Mouse (Mus musculus) lung, embryonic 14.5 days (tissue): ENCODE data around the gene Syn3. TPM values are rescaled to one million over a fixed set of nuclear protein-coding genes. Genes with fewer than 3 reads are reported as not detected.

Source experiments
- ATAC-seq: fragments of 200-750 bp; cut with Nextera tagmentation; 2 replicates; pipeline ENCODE4 v1.8.0; 2017; ENCODE audit warnings: mild to moderate bottlenecking, moderate TSS enrichment, moderate library complexity; ENCODE audit not compliant: insufficient read depth
- DNase-seq: peaks from one replicate; pipeline ENCODE4 v3.0.0-alpha.2; 2015
- H3K27ac ChIP-seq: fragments of 300-500 bp; sonication (generic); 2 replicates; pipeline ENCODE4 v1.5.1; 2014; ENCODE audit warnings: low read depth, mild to moderate bottlenecking, moderate library complexity
- H3K27me3 ChIP-seq: fragments of 300-500 bp; sonication (generic); 2 replicates; pipeline ENCODE4 v1.6.1; 2014; ENCODE audit warnings: low read length, control low read depth; ENCODE audit not compliant: insufficient read depth
- H3K36me3 ChIP-seq: fragments of 300-500 bp; sonication (generic); 2 replicates; pipeline ENCODE4 v1.6.1; 2014; ENCODE audit warnings: control low read depth; ENCODE audit not compliant: insufficient read depth
- H3K4me1 ChIP-seq: fragments of 300-500 bp; sonication (generic); 2 replicates; pipeline ENCODE4 v1.6.1; 2014; ENCODE audit warnings: antibody characterized with exemption, control low read depth; ENCODE audit not compliant: insufficient read depth
- H3K4me2 ChIP-seq: fragments of 300-500 bp; sonication (generic); 2 replicates; pipeline ENCODE4 v1.6.1; 2014; ENCODE audit warnings: mild to moderate bottlenecking
- H3K4me3 ChIP-seq: fragments of 300-500 bp; sonication (generic); 2 replicates; pipeline ENCODE4 v1.5.1; 2014; ENCODE audit warnings: low read depth, low read length
- H3K9ac ChIP-seq: fragments of 300-500 bp; sonication (generic); 2 replicates; pipeline ENCODE4 v1.6.1; 2014
- H3K9me3 ChIP-seq: fragments of 300-500 bp; sonication (generic); 2 replicates; pipeline ENCODE4 v1.6.1; 2016; ENCODE audit warnings: low read depth, low read length, control low read depth
- CTCF ChIP-seq: IDR thresholded peaks from 2 replicates; pipeline ENCODE4 v1.5.1; 2016; ENCODE audit warnings: antibody characterized with exemption, low read depth
- WGBS: fragments of 180-500 bp; shearing (Covaris S2); extraction: QIAGEN DNeasy Blood & Tissue Kit; methylation state at CpG from one replicate; pipeline ENCODE4 v1.1.7; 2014; 5-methylcytosine and 5-hydroxymethylcytosine counted together
- polyA plus RNA-seq: library from polyadenylated mRNA; unstranded; fragments of >200 nt; fragmentation: Nextera tagmentation; extraction: Ambion mirVana; gene quantifications from 2 replicates; pipeline ENCODE4 v1.2.1, GENCODE M21; 2014

Gene Syn3
- polyA plus RNA-seq, 1 experiment from 2014 or later: 2.4 TPM

- Histone ChIP-seq H3K4me2 (no peak overlapping the region), H3K4me1 (no peaks in the 10 kb centered on the region), H3K27me3 (no peaks in the 10 kb centered on the region), H3K9ac (no peak overlapping the region), H3K9me3 (no peaks in the 10 kb centered on the region), H3K27ac (no peak overlapping the region), H3K36me3 (no peaks in the 10 kb centered on the region), H3K4me3 (no peak overlapping the region)
- peak; percentile 65 for DNase-seq
- WGBS: 38% methylated on average over 4 of the region's 4 CpGs
- peak; percentile 56; the same call in 1 of the 2 replicates for ATAC-seq
- no peak for TF ChIP-seq CTCF
Observed at GRCm38 (mm10) chr10:86212062-86212461, 286.6 kb downstream of the Syn3 start.

GRCm38 (mm10) chr10:86203915-86204314, 294.8 kb downstream of the Syn3 start:
- DNase-seq: no peak
- no peaks in the 10 kb centered on the region for H3K27me3 ChIP-seq
- no peak for TF ChIP-seq CTCF

GRCm38 (mm10) chr10:86203175-86203574, 295.5 kb downstream of the Syn3 start:
- Histone ChIP-seq H3K4me3 (no peak overlapping the region), H3K27me3 (no peaks in the 10 kb centered on the region), H3K4me1 (no peaks in the 10 kb centered on the region), H3K36me3 (no peaks in the 10 kb centered on the region), H3K9ac (no peak overlapping the region), H3K27ac (no peak overlapping the region), H3K9me3 (no peaks in the 10 kb centered on the region), H3K4me2 (no peak overlapping the region)
- TF ChIP-seq CTCF: no peak
- WGBS: 83% methylated on average over 6 of the region's 6 CpGs
- DNase-seq: no peak
- ATAC-seq: no peak

More at GRCm38 (mm10) chr10:86203915-86204314, 294.8 kb downstream of the Syn3 start:
- H3K27ac ChIP-seq: no peak overlapping the region
- H3K4me2 ChIP-seq: no peak overlapping the region
- H3K9ac ChIP-seq: no peak overlapping the region
- no peak for ATAC-seq
- no peaks in the 10 kb centered on the region for H3K4me1 ChIP-seq
- no peak overlapping the region for H3K4me3 ChIP-seq
- no peaks in the 10 kb centered on the region for H3K36me3 ChIP-seq
- no peaks in the 10 kb centered on the region for H3K9me3 ChIP-seq

- no peak overlapping the region for H3K4me3 ChIP-seq
- 67% methylated on average over 7 of the region's 7 CpGs for WGBS
- no peaks in the 10 kb centered on the region for H3K36me3 ChIP-seq
- no peak overlapping the region for H3K27ac ChIP-seq
- DNase-seq (no peak), ATAC-seq (no peak)
- TF ChIP-seq CTCF: no peak
- H3K27me3 ChIP-seq: no peaks in the 10 kb centered on the region
- H3K4me1 ChIP-seq: no peaks in the 10 kb centered on the region
- H3K9ac ChIP-seq: no peak overlapping the region
- no peak overlapping the region for H3K4me2 ChIP-seq
- H3K9me3 ChIP-seq: no peaks in the 10 kb centered on the region
Observed at GRCm38 (mm10) chr10:86201826-86202225, 296.9 kb downstream of the Syn3 start.

- WGBS: 44% methylated on average over 3 of the region's 3 CpGs
- H3K27ac ChIP-seq: no peak overlapping the region
Observed at GRCm38 (mm10) chr10:86201006-86201405, 297.7 kb downstream of the Syn3 start.

DNA sequence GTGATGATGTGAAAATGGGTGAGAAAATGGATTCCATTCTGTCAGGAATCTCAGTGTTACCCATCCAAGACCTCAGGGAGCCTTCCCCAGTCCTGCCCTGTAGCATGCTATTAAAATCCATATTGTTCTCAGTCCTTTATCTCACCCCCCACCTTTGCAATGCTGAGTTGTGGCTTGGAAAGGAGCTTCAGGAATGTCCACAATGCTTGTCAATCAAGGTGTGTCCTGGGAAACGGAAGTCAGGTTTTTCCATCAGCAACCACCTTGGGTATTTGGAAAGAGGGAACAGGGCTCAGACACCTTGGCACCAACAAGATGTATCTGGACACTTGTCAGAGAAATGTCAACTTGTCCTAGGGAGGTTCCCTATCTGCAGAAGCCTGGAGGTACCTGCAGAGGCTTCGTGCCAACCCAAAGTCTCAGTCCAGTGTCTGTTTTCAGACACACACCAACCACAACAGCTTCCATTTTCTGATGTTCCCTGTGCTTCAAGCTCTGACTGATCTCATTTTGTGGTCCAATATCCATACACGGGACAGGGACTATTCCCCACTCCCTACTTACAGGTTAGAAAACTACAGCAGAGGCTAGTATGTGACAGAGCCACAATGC, 302.2 kb downstream of the Syn3 start:
- no peak for ATAC-seq
- Histone ChIP-seq H3K4me1 (no peaks in the 10 kb centered on the region), H3K4me2 (no peak overlapping the region), H3K9ac (no peak overlapping the region), H3K36me3 (no peaks in the 10 kb centered on the region), H3K4me3 (no peak overlapping the region), H3K27me3 (no peaks in the 10 kb centered on the region), H3K9me3 (no peaks in the 10 kb centered on the region), H3K27ac (no peak overlapping the region)
- no peak for DNase-seq
- no peak for TF ChIP-seq CTCF
- WGBS: 75% methylated on average over 3 of the region's 3 CpGs

More at GRCm38 (mm10) chr10:86201006-86201405, 297.7 kb downstream of the Syn3 start:
- no peaks in the 10 kb centered on the region for H3K36me3 ChIP-seq
- no peak overlapping the region for H3K4me3 ChIP-seq
- no peaks in the 10 kb centered on the region for H3K4me1 ChIP-seq
- no peak overlapping the region for H3K4me2 ChIP-seq
- DNase-seq: peak; percentile 67
- H3K9me3 ChIP-seq: no peaks in the 10 kb centered on the region
- no peak; the same call in 1 of the 2 replicates for ATAC-seq
- no peaks in the 10 kb centered on the region for H3K27me3 ChIP-seq
- TF ChIP-seq CTCF: no peak
- H3K9ac ChIP-seq: no peak overlapping the region

DNA sequence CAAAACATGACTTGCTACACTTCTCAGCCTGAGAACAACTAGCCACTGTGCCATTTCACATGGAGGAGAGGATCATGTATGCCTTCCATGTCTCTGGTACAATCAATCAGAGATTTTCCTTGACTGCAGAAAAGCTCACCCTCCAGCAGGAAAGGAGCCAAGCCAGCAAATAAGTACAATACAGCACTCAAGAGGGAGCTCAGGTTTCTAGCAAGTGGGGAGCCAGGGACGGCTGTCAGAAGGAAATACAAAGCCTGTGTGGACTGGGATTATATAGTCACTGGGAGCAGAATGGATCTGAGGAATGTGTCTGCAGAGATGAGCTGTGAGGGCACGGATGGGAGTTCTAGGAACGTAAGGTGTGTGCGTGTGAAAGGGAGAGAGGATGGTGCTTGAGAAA, 304.0 kb downstream of the Syn3 start:
- Histone ChIP-seq H3K9me3 (no peaks in the 10 kb centered on the region), H3K4me2 (no peak overlapping the region), H3K36me3 (no peaks in the 10 kb centered on the region), H3K27me3 (no peaks in the 10 kb centered on the region), H3K4me1 (no peaks in the 10 kb centered on the region), H3K9ac (no peak overlapping the region), H3K27ac (no peak overlapping the region), H3K4me3 (no peak overlapping the region)
- TF ChIP-seq CTCF: no peak
- WGBS: 53% methylated on average over 4 of the region's 4 CpGs
- DNase-seq (no peak), ATAC-seq (no peak)
